Mouse (Mus musculus) stomach, postnatal 0 days (tissue): ENCODE data around the gene Plpp6. TPM values are rescaled to one million over a fixed set of nuclear protein-coding genes. Genes with fewer than 3 reads are reported as not detected.

ENCODE experiments used
- ATAC-seq: fragments of 200-750 bp; cut with Nextera tagmentation; 2 replicates; pipeline ENCODE4 v1.8.0; 2017; ENCODE audit not compliant: low FRiP score, low TSS enrichment
- DNase-seq: peaks from one replicate; pipeline ENCODE4 v3.0.0-alpha.2; 2016; ENCODE audit warnings: low spot score
- H3K27ac ChIP-seq: fragments of 300-500 bp; sonication (generic); replicated peaks from 2 replicates; pipeline ENCODE4 v1.5.1; 2014; ENCODE audit warnings: mild to moderate bottlenecking, control low read depth
- H3K27me3 ChIP-seq: fragments of 300-500 bp; sonication (generic); 2 replicates; pipeline ENCODE4 v1.6.1; 2014; ENCODE audit warnings: low read length; ENCODE audit not compliant: control insufficient read depth, insufficient read depth
- H3K36me3 ChIP-seq: fragments of 300-500 bp; sonication (generic); 2 replicates; pipeline ENCODE4 v1.6.1; 2014; ENCODE audit warnings: low read length, mixed read lengths; ENCODE audit not compliant: control insufficient read depth, insufficient read depth
- H3K4me1 ChIP-seq: fragments of 300-500 bp; sonication (generic); replicated peaks from 2 replicates; pipeline ENCODE4 v1.6.1; 2014; ENCODE audit warnings: antibody characterized with exemption; ENCODE audit not compliant: control insufficient read depth, insufficient read depth
- H3K4me2 ChIP-seq: fragments of 300-500 bp; sonication (generic); replicated peaks from 2 replicates; pipeline ENCODE4 v1.6.1; 2014; ENCODE audit warnings: low read depth, mild to moderate bottlenecking, control low read depth, moderate library complexity
- H3K4me3 ChIP-seq: fragments of 300-500 bp; sonication (generic); 2 replicates; pipeline ENCODE4 v1.5.1; 2014; ENCODE audit warnings: low read depth, low read length, control low read depth
- H3K9ac ChIP-seq: fragments of 300-500 bp; sonication (generic); 2 replicates; pipeline ENCODE4 v1.6.1; 2014; ENCODE audit warnings: mild to moderate bottlenecking, low read length, control low read depth, mixed read lengths
- H3K9me3 ChIP-seq: fragments of 300-500 bp; sonication (generic); 2 replicates; pipeline ENCODE4 v1.6.1; 2016; ENCODE audit warnings: low read length; ENCODE audit not compliant: control insufficient read depth
- CTCF ChIP-seq: IDR thresholded peaks from 2 replicates; pipeline ENCODE4 v1.5.1; 2016; ENCODE audit warnings: antibody characterized with exemption, low read depth, mild to moderate bottlenecking, moderate library complexity
- EP300 ChIP-seq: optimal IDR thresholded peaks from 2 replicates; pipeline ENCODE3; 2016; ENCODE audit warnings: antibody characterized with exemption
- WGBS: fragments of 180-500 bp; shearing (Covaris S2); extraction: QIAGEN DNeasy Blood & Tissue Kit; methylation state at CpG from one replicate; pipeline ENCODE4 v1.1.7; 2014; 5-methylcytosine and 5-hydroxymethylcytosine counted together
- polyA plus RNA-seq: library from polyadenylated mRNA; unstranded; fragments of >200 nt; fragmentation: Nextera tagmentation; extraction: Ambion mirVana; gene quantifications from 2 replicates; pipeline ENCODE4 v1.2.1, GENCODE M21; 2015

Plpp6 gene
- polyA plus RNA-seq, 1 experiment from 2014 or later: 18.2 TPM

- Histone ChIP-seq H3K27ac (no peak overlapping the region), H3K9ac (no peak overlapping the region), H3K4me1 (no peaks in the 10 kb centered on the region), H3K4me2 (no peak overlapping the region), H3K4me3 (no peak overlapping the region), H3K9me3 (no peaks in the 10 kb centered on the region), H3K36me3 (no peaks in the 10 kb centered on the region), H3K27me3 (no peaks in the 10 kb centered on the region)
- 50% methylated on average over 4 of the region's 4 CpGs for WGBS
- ATAC-seq (no peak), DNase-seq (no peak)
- TF ChIP-seq EP300 (no peak), CTCF (no peak)
Observed at GRCm38 (mm10) chr19:28927396-28927795, 36.4 kb upstream of the Plpp6 start.

GRCm38 (mm10) chr19:28929034-28929433 is 34.7 kb upstream of the Plpp6 start:
- Histone ChIP-seq H3K4me2 (no peak overlapping the region), H3K9me3 (no peaks in the 10 kb centered on the region), H3K4me3 (no peak overlapping the region), H3K36me3 (no peaks in the 10 kb centered on the region), H3K27me3 (no peaks in the 10 kb centered on the region), H3K4me1 (no peaks in the 10 kb centered on the region), H3K9ac (no peak overlapping the region), H3K27ac (no peak overlapping the region)
- no peak for DNase-seq
- TF ChIP-seq CTCF: no peak
- TF ChIP-seq EP300: no peak
- no peak for ATAC-seq

- no peak overlapping the region for H3K4me2 ChIP-seq
- H3K4me1 ChIP-seq: no peaks in the 10 kb centered on the region
- peak; percentile 22 for DNase-seq
- peak; percentile 74 for ATAC-seq
- no peaks in the 10 kb centered on the region for H3K9me3 ChIP-seq
- TF ChIP-seq EP300 (no peak), CTCF (no peak)
- no peaks in the 10 kb centered on the region for H3K27me3 ChIP-seq
- no peak overlapping the region for H3K27ac ChIP-seq
- WGBS: 78% methylated on average over 3 of the region's 3 CpGs
- no peaks in the 10 kb centered on the region for H3K36me3 ChIP-seq
- H3K4me3 ChIP-seq: no peak overlapping the region
- H3K9ac ChIP-seq: no peak overlapping the region
Observed at GRCm38 (mm10) chr19:28934897-28935296, 28.9 kb upstream of the Plpp6 start.

- Histone ChIP-seq H3K36me3 (no peaks in the 10 kb centered on the region), H3K4me2 (no peak overlapping the region), H3K27ac (no peak overlapping the region), H3K4me1 (no peaks in the 10 kb centered on the region), H3K4me3 (no peak overlapping the region), H3K27me3 (no peaks in the 10 kb centered on the region), H3K9ac (no peak overlapping the region; the same call in 1 of the 2 replicates), H3K9me3 (no peaks in the 10 kb centered on the region)
- DNase-seq: no peak
- TF ChIP-seq CTCF (no peak), EP300 (no peak)
- no peak for ATAC-seq
- WGBS: 64% methylated on average over 9 of the region's 9 CpGs
Observed at GRCm38 (mm10) chr19:28940135-28940874, 23.4 kb upstream of the Plpp6 start.

- DNase-seq: no peak
- ATAC-seq: no peak
- Histone ChIP-seq H3K36me3 (no peaks in the 10 kb centered on the region), H3K4me3 (no peak overlapping the region), H3K4me1 (no peaks in the 10 kb centered on the region), H3K4me2 (no peak overlapping the region), H3K27ac (no peak overlapping the region), H3K9ac (no peak overlapping the region), H3K27me3 (no peaks in the 10 kb centered on the region), H3K9me3 (no peaks in the 10 kb centered on the region)
- WGBS: 64% methylated on average over 4 of the region's 4 CpGs
- TF ChIP-seq EP300 (no peak), CTCF (no peak)
Observed at GRCm38 (mm10) chr19:28941271-28941670, 22.5 kb upstream of the Plpp6 start.

- TF ChIP-seq CTCF (no peak), EP300 (no peak)
- Histone ChIP-seq H3K4me3 (no peak overlapping the region), H3K4me1 (no peaks in the 10 kb centered on the region), H3K9ac (no peak overlapping the region), H3K27me3 (no peaks in the 10 kb centered on the region), H3K4me2 (no peak overlapping the region), H3K36me3 (no peaks in the 10 kb centered on the region), H3K27ac (no peak overlapping the region), H3K9me3 (no peaks in the 10 kb centered on the region)
- ATAC-seq: no peak
- DNase-seq: no peak
- WGBS: 39% methylated on average over 4 of the region's 4 CpGs
Observed at GRCm38 (mm10) chr19:28946782-28947181, 17.0 kb upstream of the Plpp6 start.
